Mouse (Mus musculus) CD4-positive, CD25-positive, alpha-beta regulatory T cell (primary cell): ENCODE measurements around the gene Ldoc1. TPM values are rescaled to one million over a fixed set of nuclear protein-coding genes. Genes with fewer than 3 reads are reported as not detected.

Experiments
- polyA plus RNA-seq: library from polyadenylated mRNA; unstranded; fragments of 100-300 nt; shearing (Covaris generic); gene quantifications from one replicate; pipeline ENCODE4 v1.2.1, GENCODE M21; 2017

Ldoc1 gene
- not detected for polyA plus RNA-seq

GRCm38 (mm10) chrX:61709302-61710033 lies at the start of gene Ldoc1:
Gene Ldoc1, plus strand, starts transcription at chrX:61709497.

